Mouse (Mus musculus) midbrain, embryonic 15.5 days (tissue): ENCODE data around the gene Stk39. TPM values are rescaled to one million over a fixed set of nuclear protein-coding genes. Genes with fewer than 3 reads are reported as not detected.
A peak's percentile ranks its signal among the peaks of the same experiment; 100 is the strongest.

ENCODE experiments used
- ATAC-seq: fragments of 200-750 bp; cut with Nextera tagmentation; replicated peaks from 2 replicates; pipeline ENCODE4 v1.8.0; 2017; ENCODE audit warnings: moderate TSS enrichment
- H3K27ac ChIP-seq: fragments of 300-500 bp; sonication (generic); 2 replicates; pipeline ENCODE4 v1.5.1; 2015; ENCODE audit warnings: mild to moderate bottlenecking, inconsistent platforms
- H3K27me3 ChIP-seq: fragments of 300-500 bp; sonication (generic); replicated peaks from 2 replicates; pipeline ENCODE4 v1.6.1; 2015; ENCODE audit warnings: inconsistent platforms
- H3K36me3 ChIP-seq: fragments of 300-500 bp; sonication (generic); replicated peaks from 2 replicates; pipeline ENCODE4 v1.6.1; 2015; ENCODE audit warnings: inconsistent platforms
- H3K4me1 ChIP-seq: fragments of 300-500 bp; sonication (generic); 2 replicates; pipeline ENCODE4 v1.6.1; 2015; ENCODE audit warnings: inconsistent platforms
- H3K4me2 ChIP-seq: fragments of 300-500 bp; sonication (generic); 2 replicates; pipeline ENCODE4 v1.6.1; 2015; ENCODE audit warnings: inconsistent platforms, mild to moderate bottlenecking, moderate library complexity
- H3K4me3 ChIP-seq: fragments of 300-500 bp; sonication (generic); 2 replicates; pipeline ENCODE4 v1.5.1; 2015; ENCODE audit warnings: mild to moderate bottlenecking, inconsistent platforms
- H3K9ac ChIP-seq: fragments of 300-500 bp; sonication (generic); 2 replicates; pipeline ENCODE4 v1.6.1; 2015; ENCODE audit warnings: mild to moderate bottlenecking, inconsistent platforms
- H3K9me3 ChIP-seq: fragments of 300-500 bp; sonication (generic); 2 replicates; pipeline ENCODE4 v1.6.1; 2016; ENCODE audit warnings: inconsistent platforms
- WGBS: fragments of 180-500 bp; shearing (Covaris S2); methylation state at CpG from one replicate; pipeline ENCODE4 v1.1.7; 2015; ENCODE audit warnings: mixed read lengths; 5-methylcytosine and 5-hydroxymethylcytosine counted together
- polyA plus RNA-seq: library from polyadenylated mRNA; unstranded; fragments of >200 nt; fragmentation: Nextera tagmentation; extraction: Ambion mirVana; gene quantifications from 2 replicates; pipeline ENCODE4 v1.2.1, GENCODE M21; 2015

Stk39 gene
- polyA plus RNA-seq, 1 experiment from 2014 or later = 22.7 TPM

GRCm38 (mm10) chr2:68385654-68386312 is 86.3 kb downstream of the Stk39 start:
- no peak overlapping the region for H3K4me2 ChIP-seq
- H3K36me3 ChIP-seq = no peaks in the 10 kb centered on the region
- H3K27ac ChIP-seq = no peak overlapping the region
- 64% methylated on average over 9 of the region's 9 CpGs for WGBS
- no peaks in the 10 kb centered on the region for H3K9me3 ChIP-seq
- H3K27me3 ChIP-seq = no peaks in the 10 kb centered on the region
- H3K4me3 ChIP-seq = no peak overlapping the region
- peaks cover 13% of the 10 kb centered on the region for H3K4me1 ChIP-seq
- no peak for ATAC-seq
- no peak overlapping the region for H3K9ac ChIP-seq

- Histone ChIP-seq H3K4me3 (no peak overlapping the region), H3K9ac (no peak overlapping the region), H3K36me3 (no peaks in the 10 kb centered on the region), H3K27ac (no peak overlapping the region), H3K27me3 (no peaks in the 10 kb centered on the region), H3K4me1 (peaks cover 23% of the 10 kb centered on the region), H3K4me2 (no peak overlapping the region), H3K9me3 (no peaks in the 10 kb centered on the region)
- ATAC-seq = no peak
- 89% methylated on average over 4 of the region's 4 CpGs for WGBS
Observed at GRCm38 (mm10) chr2:68383964-68384363, 88.1 kb downstream of the Stk39 start.

- no peak for ATAC-seq
- Histone ChIP-seq H3K4me3 (no peak overlapping the region), H3K4me2 (no peak overlapping the region), H3K9ac (no peak overlapping the region), H3K27ac (no peak overlapping the region), H3K27me3 (no peaks in the 10 kb centered on the region), H3K9me3 (no peaks in the 10 kb centered on the region), H3K36me3 (no peaks in the 10 kb centered on the region), H3K4me1 (peaks cover 23% of the 10 kb centered on the region)
- 71% methylated on average over 11 of the region's 11 CpGs for WGBS
Observed at GRCm38 (mm10) chr2:68382394-68383059, 89.5 kb downstream of the Stk39 start.

- H3K4me2 ChIP-seq = no peak overlapping the region
- H3K27ac ChIP-seq = no peak overlapping the region
- H3K36me3 ChIP-seq = no peaks in the 10 kb centered on the region
- H3K4me3 ChIP-seq = no peak overlapping the region
- peaks cover 23% of the 10 kb centered on the region for H3K4me1 ChIP-seq
- H3K9ac ChIP-seq = no peak overlapping the region
- no peaks in the 10 kb centered on the region for H3K9me3 ChIP-seq
- no peaks in the 10 kb centered on the region for H3K27me3 ChIP-seq
- WGBS = 76% methylated on average over 4 of the region's 4 CpGs
- ATAC-seq = no peak
Observed at GRCm38 (mm10) chr2:68381881-68382280, 90.2 kb downstream of the Stk39 start.

- Histone ChIP-seq H3K36me3 (no peaks in the 10 kb centered on the region), H3K27ac (no peak overlapping the region), H3K9me3 (no peaks in the 10 kb centered on the region), H3K4me1 (peaks cover 23% of the 10 kb centered on the region), H3K9ac (no peak overlapping the region), H3K4me3 (no peak overlapping the region), H3K4me2 (no peak overlapping the region), H3K27me3 (no peaks in the 10 kb centered on the region)
- 50% methylated on average over 6 of the region's 6 CpGs for WGBS
- no peak for ATAC-seq
Observed at GRCm38 (mm10) chr2:68381205-68381604, 90.9 kb downstream of the Stk39 start.

GRCm38 (mm10) chr2:68379631-68380030 is 92.4 kb downstream of the Stk39 start:
- H3K9me3 ChIP-seq = no peaks in the 10 kb centered on the region
- no peaks in the 10 kb centered on the region for H3K36me3 ChIP-seq
- peaks cover 23% of the 10 kb centered on the region for H3K4me1 ChIP-seq
- 0 out of 2 replicates have a peak, but pooled peaks have one; percentile 7 for ATAC-seq
- no peak overlapping the region for H3K27ac ChIP-seq
- H3K9ac ChIP-seq = no peak overlapping the region
- no peak overlapping the region for H3K4me3 ChIP-seq
- no peak overlapping the region for H3K4me2 ChIP-seq
- WGBS = 33% methylated on average over 11 of the region's 11 CpGs
- no peaks in the 10 kb centered on the region for H3K27me3 ChIP-seq

GRCm38 (mm10) chr2:68378319-68378718 is 93.7 kb downstream of the Stk39 start:
- Histone ChIP-seq H3K36me3 (no peaks in the 10 kb centered on the region), H3K4me1 (peaks cover 23% of the 10 kb centered on the region), H3K4me2 (no peak overlapping the region), H3K27ac (no peak overlapping the region), H3K27me3 (no peaks in the 10 kb centered on the region), H3K9me3 (no peaks in the 10 kb centered on the region), H3K9ac (no peak overlapping the region), H3K4me3 (no peak overlapping the region)
- 86% methylated on average over 8 of the region's 8 CpGs for WGBS
- ATAC-seq = no peak

- H3K9ac ChIP-seq = no peak overlapping the region
- 82% methylated on average over 6 of the region's 6 CpGs for WGBS
- H3K4me2 ChIP-seq = no peak overlapping the region
- no peak for ATAC-seq
- H3K9me3 ChIP-seq = no peaks in the 10 kb centered on the region
- H3K27ac ChIP-seq = no peak overlapping the region
- no peaks in the 10 kb centered on the region for H3K27me3 ChIP-seq
- H3K4me1 ChIP-seq = peaks cover 19% of the 10 kb centered on the region
- no peaks in the 10 kb centered on the region for H3K36me3 ChIP-seq
- H3K4me3 ChIP-seq = no peak overlapping the region
Observed at GRCm38 (mm10) chr2:68377251-68377681, 94.8 kb downstream of the Stk39 start.

- no peak overlapping the region for H3K4me2 ChIP-seq
- H3K27ac ChIP-seq = no peak overlapping the region
- no peaks in the 10 kb centered on the region for H3K27me3 ChIP-seq
- no peaks in the 10 kb centered on the region for H3K9me3 ChIP-seq
- no peak overlapping the region for H3K4me3 ChIP-seq
- no peaks in the 10 kb centered on the region for H3K36me3 ChIP-seq
- H3K9ac ChIP-seq = no peak overlapping the region
- WGBS = 83% methylated on average over 12 of the region's 12 CpGs
- H3K4me1 ChIP-seq = peaks cover 14% of the 10 kb centered on the region
- no peak for ATAC-seq
Observed at GRCm38 (mm10) chr2:68376660-68377059, 95.4 kb downstream of the Stk39 start.

- no peak for ATAC-seq
- no peaks in the 10 kb centered on the region for H3K9me3 ChIP-seq
- H3K27me3 ChIP-seq = no peaks in the 10 kb centered on the region
- no peak overlapping the region for H3K27ac ChIP-seq
- H3K9ac ChIP-seq = no peak overlapping the region
- H3K36me3 ChIP-seq = no peaks in the 10 kb centered on the region
- H3K4me3 ChIP-seq = no peak overlapping the region
- WGBS = 72% methylated on average over 7 of the region's 7 CpGs
- H3K4me1 ChIP-seq = peaks cover 5% of the 10 kb centered on the region
- H3K4me2 ChIP-seq = no peak overlapping the region
Observed at GRCm38 (mm10) chr2:68374202-68374601, 97.9 kb downstream of the Stk39 start.

- WGBS = 81% methylated on average over 6 of the region's 6 CpGs
Observed at GRCm38 (mm10) chr2:68371912-68372311, 100.2 kb downstream of the Stk39 start.

GRCm38 (mm10) chr2:68370326-68370725 is 101.7 kb downstream of the Stk39 start:
- 60% methylated on average over 5 of the region's 5 CpGs for WGBS
- Histone ChIP-seq H3K27me3 (no peaks in the 10 kb centered on the region), H3K4me2 (no peak overlapping the region), H3K9me3 (no peaks in the 10 kb centered on the region), H3K36me3 (no peaks in the 10 kb centered on the region), H3K4me3 (no peak overlapping the region), H3K27ac (no peak overlapping the region), H3K4me1 (peaks cover 17% of the 10 kb centered on the region), H3K9ac (no peak overlapping the region)
- ATAC-seq = no peak

More at GRCm38 (mm10) chr2:68371912-68372311, 100.2 kb downstream of the Stk39 start:
- H3K9ac ChIP-seq = no peak overlapping the region
- no peaks in the 10 kb centered on the region for H3K9me3 ChIP-seq
- H3K4me2 ChIP-seq = no peak overlapping the region
- H3K27ac ChIP-seq = no peak overlapping the region
- H3K27me3 ChIP-seq = no peaks in the 10 kb centered on the region
- peaks cover 5% of the 10 kb centered on the region; the same call in 1 of the 2 replicates for H3K4me1 ChIP-seq
- no peaks in the 10 kb centered on the region for H3K36me3 ChIP-seq
- no peak for ATAC-seq
- no peak overlapping the region for H3K4me3 ChIP-seq

GRCm38 (mm10) chr2:68369080-68369479 is 103.0 kb downstream of the Stk39 start:
- 82% methylated on average over 6 of the region's 6 CpGs for WGBS
- peaks cover 20% of the 10 kb centered on the region for H3K4me1 ChIP-seq
- H3K36me3 ChIP-seq = no peaks in the 10 kb centered on the region
- H3K9ac ChIP-seq = no peak overlapping the region
- no peak overlapping the region for H3K27ac ChIP-seq
- H3K9me3 ChIP-seq = no peaks in the 10 kb centered on the region
- no peaks in the 10 kb centered on the region for H3K27me3 ChIP-seq
- no peak overlapping the region for H3K4me3 ChIP-seq
- no peak overlapping the region for H3K4me2 ChIP-seq
- ATAC-seq = no peak
